Mouse (Mus musculus): Measurements from ENCODE around the gene Ccl20. TPM values are rescaled to one million over a fixed set of nuclear protein-coding genes. Genes with fewer than 3 reads are reported as not detected.

The Ccl20 gene
- polyA plus RNA-seq, 2 experiments from 2014 or later = 2.7 to 3.7 TPM

GRCm38 (mm10) chr1:83141510-83141909 lies 24.9 kb downstream of the Ccl20 start:
- ATAC-seq = no peak

DNA sequence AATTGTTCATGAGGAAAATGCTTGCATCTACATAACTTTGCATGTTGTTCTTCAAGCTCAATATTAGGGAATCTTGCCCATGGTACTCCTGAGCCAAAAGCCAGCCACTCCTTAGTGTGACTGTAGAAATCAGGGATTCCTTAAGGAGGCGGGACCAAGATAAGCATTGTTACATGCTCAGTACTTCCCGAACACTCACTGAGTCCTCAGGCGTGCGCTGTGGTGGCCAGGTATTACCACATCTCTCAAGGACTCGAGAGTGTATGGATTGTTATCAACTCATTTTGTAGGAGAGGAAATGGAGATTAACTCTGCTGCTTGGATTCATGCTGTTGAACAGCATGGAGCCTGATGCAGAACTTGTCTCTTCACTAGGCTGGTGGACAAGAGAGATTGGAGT lies 25.5 kb downstream of the Ccl20 start:
- ATAC-seq = no peak

DNA sequence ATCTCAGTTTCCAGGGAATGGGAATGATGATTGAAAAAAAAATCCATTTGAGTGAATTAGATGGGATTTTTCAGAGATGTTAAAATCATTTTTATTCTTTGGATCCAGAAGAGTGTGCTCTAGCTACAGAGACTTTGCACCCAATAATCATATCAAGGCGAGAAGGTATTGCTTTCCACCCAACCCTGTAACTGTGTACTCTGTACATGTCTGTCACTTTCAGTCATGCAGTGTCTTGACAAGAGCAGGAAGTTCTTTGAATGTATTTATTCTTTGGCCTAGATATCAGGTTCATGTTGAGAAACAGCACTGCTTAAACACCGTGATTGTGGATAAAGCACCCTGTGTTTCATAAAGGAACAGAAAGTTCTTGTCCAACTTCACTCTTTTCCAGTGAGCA lies 30.0 kb downstream of the Ccl20 start:
- ATAC-seq = no peak

GRCm38 (mm10) chr1:83150227-83150626 lies 33.7 kb downstream of the Ccl20 start:
- no peak for ATAC-seq

DNA sequence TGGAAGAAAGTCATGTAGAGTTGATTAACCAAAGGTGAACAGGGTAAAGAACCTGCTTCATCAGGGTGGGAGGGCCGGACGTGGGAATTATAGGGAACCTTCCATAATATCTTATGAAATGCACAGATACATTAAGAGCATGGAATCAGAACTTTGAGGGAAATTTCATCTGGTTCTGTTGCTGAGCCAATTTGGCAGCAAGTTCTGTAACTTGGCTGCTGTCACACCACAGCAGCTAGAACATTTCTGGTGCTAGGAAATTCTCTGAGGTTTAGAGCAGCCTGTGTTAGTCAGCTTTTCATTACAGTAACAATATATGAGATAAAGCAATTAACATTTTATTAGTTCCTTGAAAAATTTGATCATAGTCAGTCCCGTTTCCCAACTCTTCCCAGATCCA lies 36.4 kb downstream of the Ccl20 start:
- no peak for ATAC-seq

GRCm38 (mm10) chr1:83156876-83157275 lies 40.3 kb downstream of the Ccl20 start:
- no peak for ATAC-seq

DNA sequence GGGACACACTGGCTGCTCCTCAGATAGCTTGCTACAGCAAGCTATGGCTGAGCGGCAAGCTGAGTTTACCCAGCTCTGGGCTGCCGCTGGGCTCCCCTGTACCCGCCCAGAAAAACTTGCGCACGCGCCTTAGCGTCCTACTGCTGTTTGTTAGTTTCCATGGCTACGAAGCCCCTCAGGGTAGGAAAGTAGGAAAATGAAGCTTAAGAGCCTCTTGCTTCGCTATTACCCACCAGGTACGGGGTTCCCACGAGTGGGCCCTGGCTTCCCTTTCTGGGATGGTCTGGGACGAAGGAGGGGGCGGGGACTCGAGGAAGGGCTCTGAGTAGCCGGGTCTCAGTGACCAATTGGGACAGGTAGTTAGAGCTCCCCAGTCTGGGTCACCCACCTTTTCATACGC lies 43.0 kb downstream of the Ccl20 start, which contains the start of gene Daw1:
Gene Daw1, plus strand, starts transcription at position 150 of the 400 bp plus-strand sequence.
- ATAC-seq = no peak

DNA sequence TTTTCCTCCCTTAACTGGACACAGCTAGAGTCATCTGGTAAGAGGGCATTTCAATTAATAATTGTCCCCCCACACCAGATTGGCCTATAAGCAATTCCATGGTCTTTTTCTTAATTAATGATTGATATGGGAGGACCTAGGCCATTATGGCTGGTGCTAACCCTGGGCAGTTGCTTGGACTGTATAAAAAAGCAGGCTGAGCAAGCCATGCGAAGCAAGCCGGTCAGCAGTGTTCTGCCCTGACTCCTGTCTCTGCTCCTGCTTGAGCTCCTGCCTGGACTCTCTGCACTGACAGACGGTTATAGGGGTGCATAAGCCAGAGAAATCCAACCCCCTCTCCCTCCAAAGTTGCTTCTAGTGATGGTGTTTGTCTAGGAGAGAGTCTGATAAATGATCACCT lies 45.1 kb downstream of the Ccl20 start:
- ATAC-seq = no peak

DNA sequence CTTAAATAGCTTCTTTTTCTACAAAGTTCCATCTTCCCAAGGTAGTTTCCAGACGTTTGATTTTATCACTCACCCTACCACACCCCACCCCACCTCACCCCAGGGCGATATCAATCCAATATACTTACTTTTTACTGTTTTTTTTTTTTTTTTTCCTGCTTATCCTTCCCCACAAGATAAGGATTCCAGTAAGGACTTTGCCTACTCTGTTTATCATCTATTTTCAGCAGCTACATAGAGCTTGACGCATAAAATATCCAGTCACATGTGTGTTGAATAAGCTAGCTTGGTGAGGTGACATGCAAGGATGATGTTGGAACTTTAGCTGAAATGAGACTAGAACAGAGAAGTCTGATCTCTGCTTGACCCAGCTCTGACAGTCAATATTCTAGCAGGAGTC lies 47.5 kb downstream of the Ccl20 start:
- no peak for ATAC-seq

Other genes starting within 250 kb of the Ccl20 start
- 1 to 10 TPM in 1 of 2 experiments, not detected in 1; 1.4 TPM for gene A030005L19Rik, start 203.4 kb upstream of the Ccl20 start, polyA plus RNA-seq (2017; shearing (Covaris generic))
- not detected for gene A030014E15Rik, start 191.8 kb upstream of the Ccl20 start, polyA plus RNA-seq (2017; shearing (Covaris generic))
- gene Gm6217, start 185.4 kb upstream of the Ccl20 start, polyA plus RNA-seq (2017; shearing (Covaris generic)) = not detected
- not detected for gene A030003K21Rik, start 173.4 kb upstream of the Ccl20 start, polyA plus RNA-seq (2017; shearing (Covaris generic))
- gene Gm7544, start 160.8 kb upstream of the Ccl20 start, polyA plus RNA-seq (2017; shearing (Covaris generic)) = not detected
- not detected for gene Gm47955, start 156.5 kb upstream of the Ccl20 start, polyA plus RNA-seq (2017; shearing (Covaris generic))
- gene Gm47959, start 116.2 kb upstream of the Ccl20 start, polyA plus RNA-seq (2017; shearing (Covaris generic)) = not detected
- gene Slc19a3, start 78.3 kb upstream of the Ccl20 start, polyA plus RNA-seq (2017; shearing (Covaris generic)) = not detected
- not detected for gene Krtap28-10, start 74.3 kb upstream of the Ccl20 start, polyA plus RNA-seq (2017; shearing (Covaris generic))
- gene Gm47969, start 71.8 kb upstream of the Ccl20 start, polyA plus RNA-seq (2017; shearing (Covaris generic)) = not detected
- gene A030005K14Rik, start 57.4 kb upstream of the Ccl20 start, polyA plus RNA-seq (2017; shearing (Covaris generic)) = not detected
- not detected for gene Krtap28-13, start 55.8 kb upstream of the Ccl20 start, polyA plus RNA-seq (2017; shearing (Covaris generic))
- gene Daw1, start 43.0 kb downstream of the Ccl20 start, polyA plus RNA-seq (2017; shearing (Covaris generic)) = not detected